Mouse (Mus musculus) stomach, postnatal 0 days (tissue): ENCODE data around the gene Tnni2.

Experiments
- CTCF ChIP-seq: IDR thresholded peaks from 2 replicates; pipeline ENCODE4 v1.5.1; 2016; ENCODE audit warnings: antibody characterized with exemption, low read depth, mild to moderate bottlenecking, moderate library complexity
- EP300 ChIP-seq: optimal IDR thresholded peaks from 2 replicates; pipeline ENCODE3; 2016; ENCODE audit warnings: antibody characterized with exemption

DNA sequence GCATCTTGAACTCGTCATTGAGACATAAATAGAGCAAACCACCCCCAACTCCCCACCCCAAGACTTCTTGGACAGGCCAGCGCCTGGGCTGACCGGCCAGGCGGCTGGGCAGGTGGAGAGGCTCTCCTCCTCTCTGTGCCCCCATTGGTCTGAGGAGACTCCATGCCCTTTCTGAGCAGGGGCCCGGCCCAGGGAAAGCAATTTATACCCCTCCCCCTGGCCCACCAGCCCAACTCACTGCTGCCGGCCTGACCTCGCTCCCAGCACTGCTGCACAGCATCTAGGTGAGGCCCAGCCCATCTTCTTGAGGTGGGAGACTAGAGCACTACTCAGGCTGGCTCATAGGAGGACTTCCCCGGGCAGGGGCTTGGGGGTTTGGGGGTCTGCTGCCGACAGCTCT is at the start of gene Tnni2:
- TF ChIP-seq EP300 (no peak), CTCF (no peak)
